Mouse (Mus musculus): ENCODE results near the gene Inpp5d. TPM values are rescaled to one million over a fixed set of nuclear protein-coding genes. Genes with fewer than 3 reads are reported as not detected.

Gene Inpp5d
- polyA plus RNA-seq, 1 experiment: 1.6 TPM

DNA sequence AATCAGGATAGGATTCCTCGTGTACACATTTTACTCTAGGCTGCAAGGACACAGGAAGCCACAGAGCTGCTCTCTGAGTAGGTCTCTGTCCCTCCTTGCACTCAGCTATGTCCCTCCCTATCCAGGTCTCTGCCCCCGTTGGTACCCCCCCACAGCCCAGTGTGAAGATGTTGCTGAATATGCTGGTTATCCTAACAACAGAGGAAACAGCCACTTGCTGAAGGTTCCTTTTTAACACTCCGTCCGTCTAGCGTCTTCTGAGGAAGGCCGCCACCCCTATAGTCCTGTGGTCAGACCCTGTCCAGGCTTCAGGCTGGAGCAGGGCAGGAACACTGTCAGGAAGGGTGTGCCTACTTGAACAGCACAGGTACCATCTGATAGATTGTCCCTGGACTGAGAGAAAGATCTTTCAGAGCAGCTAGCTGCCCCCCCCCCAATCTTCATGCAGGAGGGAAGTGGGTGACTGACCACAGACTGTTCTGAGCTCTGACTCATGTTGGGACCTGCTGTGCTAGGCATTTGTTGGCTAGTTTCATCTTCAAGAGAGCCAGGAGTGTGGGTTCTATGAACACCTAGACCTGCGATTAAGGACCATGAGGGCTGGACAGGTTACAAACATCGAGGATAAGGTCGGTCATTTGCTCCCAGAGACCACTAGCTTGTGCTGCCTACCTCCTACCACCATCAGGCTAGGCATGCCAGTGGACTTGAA lies 1.2 kb downstream of the Inpp5d start:
- Histone ChIP-seq H3K4me1 (ENCODE audit: control insufficient read depth, insufficient read depth, low read length) (peaks cover 2% of the 10 kb centered on the region; the same call in 1 of the 2 replicates), H3K4me3 (ENCODE audit: insufficient read depth, low read length) (no peak overlapping the region), H3K27ac (ENCODE audit: insufficient read depth, low read length) (no peak overlapping the region)
- TF ChIP-seq CTCF (IDR thresholded peaks at IDR 0.05; ENCODE audit: borderline replicate concordance, insufficient read depth, low read length): no peak
- no peak for TF ChIP-seq POLR2A (IDR thresholded peaks at IDR 0.05; ENCODE audit: low read depth, low read length)

DNA sequence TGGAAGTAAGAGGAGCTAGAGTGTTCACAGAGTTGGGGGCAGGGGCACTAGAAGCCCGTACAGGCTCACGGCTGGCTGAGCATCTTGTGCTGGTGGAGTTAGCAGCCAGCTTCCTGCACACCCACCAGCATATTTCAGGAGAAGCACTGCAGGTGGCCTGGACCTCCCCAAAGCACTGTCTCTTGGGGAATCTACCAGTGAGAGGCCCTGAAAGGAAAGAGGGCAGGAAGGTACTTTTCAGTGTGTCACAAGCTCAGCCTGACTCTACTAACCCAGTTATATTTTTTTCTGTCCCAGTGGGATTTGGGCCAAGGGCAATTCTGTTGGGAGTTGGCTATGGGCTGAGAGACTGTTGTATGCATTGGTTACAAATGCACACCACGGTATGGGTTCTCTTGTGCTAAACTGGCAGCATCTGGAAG lies 1.8 kb downstream of the Inpp5d start:
- Histone ChIP-seq H3K27ac (ENCODE audit: insufficient read depth, low read length) (no peak overlapping the region), H3K4me1 (ENCODE audit: control insufficient read depth, insufficient read depth, low read length) (peaks cover 2% of the 10 kb centered on the region; the same call in 1 of the 2 replicates), H3K4me3 (ENCODE audit: insufficient read depth, low read length) (no peak overlapping the region)
- no peak for TF ChIP-seq CTCF (IDR thresholded peaks at IDR 0.05; ENCODE audit: borderline replicate concordance, insufficient read depth, low read length)

DNA sequence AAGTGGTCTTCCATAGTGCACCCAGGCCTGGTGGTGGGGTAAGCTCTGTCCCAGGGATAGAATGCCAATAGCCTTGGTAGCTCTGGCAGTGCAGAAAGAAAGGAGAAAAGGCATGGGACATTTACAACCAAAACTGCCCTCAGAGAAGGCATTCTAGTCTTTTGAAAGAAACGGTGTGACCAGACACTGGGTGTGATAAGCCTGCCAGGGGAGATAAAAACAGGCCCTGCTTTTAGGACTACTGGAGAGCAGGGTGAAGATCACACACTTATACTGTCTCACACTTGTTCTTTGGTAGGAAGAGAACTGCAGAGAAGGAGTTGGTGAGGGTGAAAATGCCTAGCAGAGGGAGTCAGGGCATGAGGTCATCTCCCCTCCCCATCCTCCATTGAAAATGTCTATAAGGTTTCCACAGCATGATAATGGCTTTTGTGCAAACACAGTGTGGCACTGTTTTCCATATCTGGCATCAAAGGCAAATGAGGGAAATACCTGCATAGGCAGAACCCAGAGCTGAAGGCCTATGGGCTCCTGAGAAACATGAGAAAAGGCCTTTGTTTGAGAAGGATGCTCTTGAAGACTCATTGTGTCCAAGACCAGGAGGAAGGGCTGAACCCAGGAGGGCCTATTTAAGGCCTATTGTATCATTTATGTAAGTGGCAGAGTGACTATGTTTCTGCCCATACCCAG lies 4.0 kb downstream of the Inpp5d start:
- Histone ChIP-seq H3K4me1 (ENCODE audit: control insufficient read depth, insufficient read depth, low read length) (peaks cover 2% of the 10 kb centered on the region; the same call in 1 of the 2 replicates), H3K27ac (ENCODE audit: insufficient read depth, low read length) (no peak overlapping the region), H3K4me3 (ENCODE audit: insufficient read depth, low read length) (no peak overlapping the region)
- TF ChIP-seq POLR2A (IDR thresholded peaks at IDR 0.05; ENCODE audit: low read depth, low read length): no peak

DNA sequence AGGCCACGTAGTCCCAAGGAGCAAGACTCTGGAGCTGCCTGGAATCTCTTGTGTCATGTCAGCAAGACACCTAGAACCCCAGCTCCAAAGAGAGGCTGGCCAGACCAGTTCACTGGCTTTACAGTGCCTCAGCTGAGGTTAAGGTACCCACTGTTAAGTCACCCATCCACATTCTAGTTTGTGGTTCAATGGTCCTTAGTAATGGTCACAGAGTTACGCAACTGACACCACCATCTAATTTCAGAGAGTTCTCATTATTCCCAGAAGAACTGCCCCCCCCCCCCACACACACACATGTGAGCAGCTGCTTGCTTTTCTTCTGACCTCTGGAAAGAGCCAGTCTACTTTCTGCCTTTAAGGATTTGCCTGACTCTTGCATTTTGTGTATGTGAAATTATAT lies 4.7 kb downstream of the Inpp5d start:
- Histone ChIP-seq H3K4me1 (ENCODE audit: control insufficient read depth, insufficient read depth, low read length) (peaks cover 2% of the 10 kb centered on the region; the same call in 1 of the 2 replicates), H3K4me3 (ENCODE audit: insufficient read depth, low read length) (no peak overlapping the region), H3K27ac (ENCODE audit: insufficient read depth, low read length) (no peak overlapping the region)
- no peak for TF ChIP-seq CTCF (IDR thresholded peaks at IDR 0.05; ENCODE audit: borderline replicate concordance, insufficient read depth, low read length)
- TF ChIP-seq POLR2A (IDR thresholded peaks at IDR 0.05; ENCODE audit: low read depth, low read length): no peak

DNA sequence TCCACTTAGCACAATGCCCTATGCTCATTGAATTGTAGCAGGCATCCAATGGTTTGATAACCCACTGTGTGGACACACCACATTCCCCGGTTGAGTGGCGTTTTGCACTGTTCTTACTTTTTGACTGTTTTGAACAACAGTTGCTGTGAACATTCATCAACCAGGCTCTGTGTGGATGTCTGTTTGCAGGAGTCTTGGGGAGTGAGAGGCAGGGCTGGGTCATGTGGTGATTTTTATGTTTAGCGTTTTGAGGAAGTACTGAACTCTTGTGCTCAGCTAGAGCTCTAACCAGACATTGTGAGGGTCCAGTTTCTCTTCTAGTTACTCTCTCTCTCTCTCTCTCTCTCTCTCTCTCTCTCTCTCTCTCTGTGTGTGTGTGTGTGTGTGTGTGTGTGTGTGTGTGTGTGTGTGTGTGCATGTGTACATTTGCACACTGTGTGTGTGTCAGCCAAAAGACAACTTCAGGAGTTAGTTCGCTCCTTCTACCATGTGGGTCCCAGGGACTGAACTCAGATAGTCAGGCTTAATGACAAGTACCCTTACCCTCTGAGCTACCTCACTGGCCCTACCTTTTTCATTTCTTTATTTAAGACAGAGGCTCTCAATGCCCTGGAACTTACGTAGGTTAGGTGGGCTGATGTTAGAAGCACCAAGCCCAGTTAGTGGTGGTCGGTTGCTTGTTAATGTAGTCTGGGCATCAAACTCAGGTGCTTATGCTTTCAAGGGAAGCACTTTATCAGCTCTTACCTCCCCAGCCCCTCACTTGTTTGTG lies 5.3 kb downstream of the Inpp5d start:
- no peak overlapping the region for H3K4me3 ChIP-seq (ENCODE audit: insufficient read depth, low read length)
- TF ChIP-seq POLR2A (IDR thresholded peaks at IDR 0.05; ENCODE audit: low read depth, low read length) (no peak), CTCF (IDR thresholded peaks at IDR 0.05; ENCODE audit: borderline replicate concordance, insufficient read depth, low read length) (no peak)

DNA sequence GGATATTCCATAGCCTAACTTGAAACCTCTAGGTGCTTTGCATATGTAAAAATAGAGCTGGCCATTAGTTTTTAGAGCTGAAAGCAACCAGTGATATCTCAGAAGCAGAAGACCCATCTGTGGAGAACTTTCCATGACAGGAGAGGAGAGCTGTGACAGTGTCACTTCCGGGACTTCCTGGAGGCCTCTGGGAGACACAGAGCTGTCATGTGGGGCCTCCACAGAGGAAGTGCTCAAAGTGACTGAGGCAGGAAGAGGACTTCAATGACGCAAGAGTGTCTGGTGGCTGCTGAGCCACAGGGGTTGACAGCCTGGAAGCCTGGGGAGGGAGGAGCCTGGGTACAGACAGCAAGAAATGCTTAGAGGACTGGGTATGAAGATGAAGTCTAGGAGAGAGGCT lies 6.2 kb downstream of the Inpp5d start:
- TF ChIP-seq CTCF (IDR thresholded peaks at IDR 0.05; ENCODE audit: borderline replicate concordance, insufficient read depth, low read length) (no peak), POLR2A (IDR thresholded peaks at IDR 0.05; ENCODE audit: low read depth, low read length) (no peak)
- no peak overlapping the region for H3K27ac ChIP-seq (ENCODE audit: insufficient read depth, low read length)

More for the DNA sequence above, 5.3 kb downstream of the Inpp5d start:
- Histone ChIP-seq H3K27ac (ENCODE audit: insufficient read depth, low read length) (no peak overlapping the region), H3K4me1 (ENCODE audit: control insufficient read depth, insufficient read depth, low read length) (peaks cover 2% of the 10 kb centered on the region; the same call in 1 of the 2 replicates)

DNA sequence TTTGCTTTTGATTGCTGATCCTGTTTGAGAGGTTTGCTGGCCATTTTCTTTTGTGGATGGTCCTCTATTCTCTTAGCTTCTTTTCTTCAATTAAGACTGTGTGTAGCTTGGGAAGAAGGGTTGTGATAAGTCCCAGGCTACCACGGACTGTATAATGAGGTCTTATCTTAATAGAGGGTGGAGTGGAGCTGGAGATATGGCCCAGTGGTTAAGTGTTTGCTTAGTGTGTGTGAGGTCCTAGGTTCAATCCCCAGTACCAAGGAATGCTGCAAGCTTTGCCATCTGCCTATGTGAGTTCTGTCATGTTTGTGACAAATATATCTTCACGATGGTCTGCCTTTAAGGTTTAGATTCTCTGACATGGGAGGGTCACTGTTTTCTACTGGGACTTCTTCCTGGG lies 8.0 kb downstream of the Inpp5d start:
- TF ChIP-seq POLR2A (IDR thresholded peaks at IDR 0.05; ENCODE audit: low read depth, low read length) (no peak), CTCF (IDR thresholded peaks at IDR 0.05; ENCODE audit: borderline replicate concordance, insufficient read depth, low read length) (no peak)
- H3K4me1 ChIP-seq (ENCODE audit: control insufficient read depth, insufficient read depth, low read length): no peaks in the 10 kb centered on the region
- H3K27ac ChIP-seq (ENCODE audit: insufficient read depth, low read length): no peak overlapping the region
- H3K4me3 ChIP-seq (ENCODE audit: insufficient read depth, low read length): no peak overlapping the region

More for the DNA sequence above, 6.2 kb downstream of the Inpp5d start:
- Histone ChIP-seq H3K4me1 (ENCODE audit: control insufficient read depth, insufficient read depth, low read length) (peaks cover 2% of the 10 kb centered on the region; the same call in 1 of the 2 replicates), H3K4me3 (ENCODE audit: insufficient read depth, low read length) (no peak overlapping the region)

DNA sequence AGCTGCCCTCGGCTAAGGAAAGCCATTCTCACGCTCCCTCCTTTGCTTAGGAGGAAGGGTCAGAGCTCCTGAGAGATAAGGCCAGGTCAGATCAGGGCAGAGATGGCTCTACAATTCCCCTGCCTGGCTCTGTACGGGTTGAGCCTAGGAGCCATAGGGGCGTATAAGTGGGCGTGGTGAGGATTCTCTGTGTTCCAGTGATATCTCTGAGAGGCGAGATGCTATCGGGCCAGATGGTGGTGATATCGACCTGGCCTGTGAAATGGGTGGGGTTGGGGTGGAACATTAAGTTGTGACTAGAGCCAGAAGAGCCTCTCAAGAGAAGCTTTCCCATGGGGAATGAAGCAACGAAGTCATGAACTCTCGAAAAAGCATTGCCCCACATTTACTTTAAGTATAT lies 11.5 kb downstream of the Inpp5d start:
- Histone ChIP-seq H3K4me3 (ENCODE audit: insufficient read depth, low read length) (no peak overlapping the region), H3K4me1 (ENCODE audit: control insufficient read depth, insufficient read depth, low read length) (no peaks in the 10 kb centered on the region), H3K27ac (ENCODE audit: insufficient read depth, low read length) (no peak overlapping the region)
- TF ChIP-seq CTCF (IDR thresholded peaks at IDR 0.05; ENCODE audit: borderline replicate concordance, insufficient read depth, low read length) (no peak), POLR2A (IDR thresholded peaks at IDR 0.05; ENCODE audit: low read depth, low read length) (no peak)

DNA sequence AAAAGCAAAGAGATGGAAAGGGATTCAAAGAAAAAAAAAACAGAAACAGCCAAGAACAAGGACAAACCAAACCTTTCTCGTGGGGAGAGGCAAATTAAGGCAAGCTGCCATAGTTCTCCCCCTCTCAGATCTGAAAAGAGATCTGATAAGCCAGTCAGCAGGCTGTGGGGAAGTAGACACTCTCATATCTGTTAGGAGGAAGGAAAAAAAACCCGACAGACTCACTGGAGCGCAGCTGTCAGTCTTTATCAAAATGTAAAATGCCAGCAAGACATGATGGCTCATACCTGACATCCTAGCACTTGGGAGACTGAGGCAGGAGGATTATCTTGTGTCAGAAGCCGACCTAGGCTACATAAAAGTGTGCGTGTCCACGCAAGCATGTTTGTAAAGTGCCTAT lies 12.1 kb downstream of the Inpp5d start:
- Histone ChIP-seq H3K4me3 (ENCODE audit: insufficient read depth, low read length) (no peak overlapping the region), H3K27ac (ENCODE audit: insufficient read depth, low read length) (no peak overlapping the region), H3K4me1 (ENCODE audit: control insufficient read depth, insufficient read depth, low read length) (no peaks in the 10 kb centered on the region)
- no peak for TF ChIP-seq POLR2A (IDR thresholded peaks at IDR 0.05; ENCODE audit: low read depth, low read length)
- no peak for TF ChIP-seq CTCF (IDR thresholded peaks at IDR 0.05; ENCODE audit: borderline replicate concordance, insufficient read depth, low read length)
